Comparison of ENCODE assay signal across 8 mouse cellular contexts in genomic region chr4:101264741-101265513, GRCm38 (mm10). TPM values are rescaled to one million over a fixed set of nuclear protein-coding genes. Genes with fewer than 3 reads are reported as not detected.
DNase-seq lines count a peak whose midpoint lies in the region; ATAC-seq and TF ChIP-seq lines count a peak whose summit lies in the region.

Jak1 (minus strand) TSS chr4:101265282.

- H3K9ac ChIP-seq in CH12.LX (ENCODE audit: insufficient read depth, low read depth), result peak within 1 kb of the TSS; percentile 78
- peak within 1 kb of the TSS; percentile 83 for H3K9ac ChIP-seq in forebrain, embryonic 11.5 days (ENCODE audit: low read length)
- H3K9ac ChIP-seq in heart, embryonic 16.5 days (ENCODE audit: low read length), result peak within 1 kb of the TSS; percentile 98
- peak within 1 kb of the TSS; percentile 99 for H3K9ac ChIP-seq in liver, embryonic 15.5 days
- H3K9ac ChIP-seq in neural tube, embryonic 12.5 days, result peak within 1 kb of the TSS; percentile 89

- under 1% methylated on average over 70 of the region's 84 CpGs for WGBS in forebrain, embryonic 11.5 days
- under 1% methylated on average over 79 of the region's 84 CpGs for WGBS in heart, embryonic 16.5 days
- WGBS in liver, embryonic 15.5 days (ENCODE audit: insufficient replicate concordance), result under 1% methylated on average over 83 of the region's 84 CpGs
- WGBS in neural tube, embryonic 12.5 days, result under 1% methylated on average over 84 of the region's 84 CpGs

- TF ChIP-seq RAD21 in CH12.LX (IDR thresholded peaks at IDR 0.05; ENCODE audit: low read depth, low read length), result no peak

- peak within 1 kb of the TSS; percentile 77 to 97 (median 85) for H3K4me3 ChIP-seq in CH12.LX (replicated peaks in 1 of 3; ENCODE audit: low read depth in 2 of 3, low read length in 2 of 3, poor library complexity in 1 of 3)
- peak within 1 kb of the TSS; percentile 92 for H3K4me3 ChIP-seq in forebrain, embryonic 11.5 days (ENCODE audit: low read depth, low read length)
- H3K4me3 ChIP-seq in heart, embryonic 16.5 days (ENCODE audit: low read length), result peak within 1 kb of the TSS; percentile 97
- peak within 1 kb of the TSS; percentile 99 for H3K4me3 ChIP-seq in liver, embryonic 15.5 days (replicated peaks)
- H3K4me3 ChIP-seq in neural tube, embryonic 12.5 days, result peak within 1 kb of the TSS; percentile 90

- dilution Hi-C loops in CH12.LX (cut with MboI; ENCODE audit: extremely low pct_ligation_motif_present, extremely low pct_unique_long_range_greater_than_20kb, low sequenced_read_pairs), result no loop called here

- ATAC-seq in forebrain, embryonic 11.5 days (replicated peaks; ENCODE audit: low FRiP score), result peak; percentile 99
- peak; percentile 99 for ATAC-seq in heart, embryonic 16.5 days (replicated peaks; ENCODE audit: extremely low read depth, insufficient read depth, low FRiP score)
- ATAC-seq in liver, embryonic 15.5 days (ENCODE audit: insufficient read depth), result peak; percentile 99
- ATAC-seq in neural tube, embryonic 12.5 days (ENCODE audit: low FRiP score, low read depth), result peak; percentile 99

- peaks cover 0 to 34% of the 10 kb centered on the region in 2 experiments; a peak in 2 of 4 replicates for H3K4me1 ChIP-seq in CH12.LX (ENCODE audit: control insufficient read depth in 1 of 2, insufficient read depth in 2 of 2)
- no peaks in the 10 kb centered on the region for H3K4me1 ChIP-seq in forebrain, embryonic 11.5 days (replicated peaks; ENCODE audit: control insufficient read depth, insufficient read depth, low read length)
- H3K4me1 ChIP-seq in heart, embryonic 16.5 days (ENCODE audit: control insufficient read depth, insufficient read depth, low read length), result peaks cover 15% of the 10 kb centered on the region
- H3K4me1 ChIP-seq in liver, embryonic 15.5 days (replicated peaks), result peaks cover 41% of the 10 kb centered on the region
- H3K4me1 ChIP-seq in neural tube, embryonic 12.5 days, result peaks cover 4% of the 10 kb centered on the region; the same call in 1 of the 2 replicates

- TF ChIP-seq POLR2A in CH12.LX (IDR thresholded peaks at IDR 0.05; ENCODE audit: low read depth, low read length), result peak; percentile 94

- peak within 1 kb of the TSS; percentile 65 for H3K27ac ChIP-seq in CH12.LX (ENCODE audit: insufficient read depth, low read depth)
- H3K27ac ChIP-seq in forebrain, embryonic 11.5 days (ENCODE audit: low read depth, low read length), result peak within 1 kb of the TSS; percentile 41; the same call in 1 of the 2 replicates
- H3K27ac ChIP-seq in heart, embryonic 16.5 days (ENCODE audit: low read length), result peak within 1 kb of the TSS; percentile 95
- peak within 1 kb of the TSS; percentile 90 for H3K27ac ChIP-seq in liver, embryonic 15.5 days (replicated peaks)
- H3K27ac ChIP-seq in neural tube, embryonic 12.5 days, result peak within 1 kb of the TSS; percentile 50; the same call in 1 of the 2 replicates

- peak; percentile 98 for DNase-seq in CH12.LX (ENCODE audit: extremely low read depth)
- DNase-seq in c-Kit-positive CD71-positive TER-119-negative erythroid progenitor cells, embryonic 14.5 days (ENCODE audit: low read depth), result peak; percentile 97
- DNase-seq in forebrain, embryonic 11.5 days (ENCODE audit: low spot score), result peak; percentile 98
- DNase-seq in kidney, postnatal 36 days, result peak; percentile 99 to 100
- DNase-seq in telencephalon, adult 2 months (ENCODE audit: low read depth, low spot score), result peak; percentile 94

- in situ Hi-C loops in CH12.LX (cut with MboI; ENCODE audit: low pct_ligation_motif_present, low pct_unique_long_range_greater_than_20kb, low sequenced_read_pairs), result no loop called here

- no peaks in the 10 kb centered on the region for H3K27me3 ChIP-seq in CH12.LX (replicated peaks)
- no peaks in the 10 kb centered on the region; the same call in 1 of the 2 replicates for H3K27me3 ChIP-seq in forebrain, embryonic 11.5 days (ENCODE audit: control insufficient read depth, insufficient read depth, low read length)
- no peaks in the 10 kb centered on the region for H3K27me3 ChIP-seq in heart, embryonic 16.5 days (ENCODE audit: control insufficient read depth, insufficient read depth, low read length)
- no peaks in the 10 kb centered on the region for H3K27me3 ChIP-seq in liver, embryonic 15.5 days
- H3K27me3 ChIP-seq in neural tube, embryonic 12.5 days (replicated peaks), result no peaks in the 10 kb centered on the region

- H3K79me2 ChIP-seq in CH12.LX (replicated peaks; ENCODE audit: control insufficient read depth, extremely low read depth, insufficient read depth, poor library complexity, severe bottlenecking), result peaks cover 9% of the 10 kb centered on the region

- H3K36me3 ChIP-seq in CH12.LX (replicated peaks in 1 of 2; ENCODE audit: control insufficient read depth in 1 of 2, insufficient read depth in 1 of 2, low read length in 1 of 2), result peaks cover 0 to 6% of the 10 kb centered on the region in 2 experiments
- H3K36me3 ChIP-seq in forebrain, embryonic 11.5 days (ENCODE audit: control insufficient read depth, insufficient read depth, low read length), result no peaks in the 10 kb centered on the region
- no peaks in the 10 kb centered on the region for H3K36me3 ChIP-seq in heart, embryonic 16.5 days (ENCODE audit: control insufficient read depth, insufficient read depth)
- H3K36me3 ChIP-seq in liver, embryonic 15.5 days (replicated peaks), result no peaks in the 10 kb centered on the region
- H3K36me3 ChIP-seq in neural tube, embryonic 12.5 days, result no peaks in the 10 kb centered on the region

- no peak for TF ChIP-seq CTCF in CH12.LX (conservative IDR thresholded peaks at IDR 0.05 in 1 of 2, IDR thresholded peaks at IDR 0.05 in 1 of 2; ENCODE audit: low read depth in 2 of 2, low read length in 2 of 2)

- H3K9me3 ChIP-seq in CH12.LX (replicated peaks; ENCODE audit: low read length), result no peaks in the 10 kb centered on the region
- no peaks in the 10 kb centered on the region for H3K9me3 ChIP-seq in forebrain, embryonic 11.5 days (ENCODE audit: control insufficient read depth, low read length)
- H3K9me3 ChIP-seq in heart, embryonic 16.5 days (replicated peaks; ENCODE audit: control insufficient read depth, low read length), result no peaks in the 10 kb centered on the region
- H3K9me3 ChIP-seq in liver, embryonic 15.5 days (replicated peaks), result no peaks in the 10 kb centered on the region
- H3K9me3 ChIP-seq in neural tube, embryonic 12.5 days, result no peaks in the 10 kb centered on the region

- no peak for TF ChIP-seq EP300 in CH12.LX (IDR thresholded peaks at IDR 0.05; ENCODE audit: low read length)

- peak within 1 kb of the TSS; percentile 85 for H3K4me2 ChIP-seq in CH12.LX (ENCODE audit: insufficient read depth, low read depth, poor library complexity, severe bottlenecking)
- H3K4me2 ChIP-seq in forebrain, embryonic 11.5 days (ENCODE audit: low read depth, low read length, severe bottlenecking), result peak within 1 kb of the TSS; percentile 86
- peak within 1 kb of the TSS; percentile 89 for H3K4me2 ChIP-seq in heart, embryonic 16.5 days (ENCODE audit: low read depth, low read length)
- peak within 1 kb of the TSS; percentile 81 for H3K4me2 ChIP-seq in liver, embryonic 15.5 days
- peak within 1 kb of the TSS; percentile 69 for H3K4me2 ChIP-seq in neural tube, embryonic 12.5 days (replicated peaks)

TF ChIP-seq in CH12.LX, 34 proteins besides CTCF, POLR2A, EP300 and RAD21 (continues in another document):
- TF ChIP-seq JUND (conservative IDR thresholded peaks at IDR 0.05; ENCODE audit: low read depth, low read length) (no peak), NELFE (IDR thresholded peaks at IDR 0.05; ENCODE audit: low read depth, low read length) (peak; percentile 91), MAX (IDR thresholded peaks at IDR 0.05; ENCODE audit: low read length) (no peak; the same call in 1 of the 2 replicates), KAT2A (IDR thresholded peaks at IDR 0.05; ENCODE audit: insufficient replicate concordance, low read length) (no peak), IRF4 (IDR thresholded peaks at IDR 0.05; ENCODE audit: low read depth, low read length) (peak; percentile 22; the same call in 1 of the 2 replicates), ZMIZ1 (IDR thresholded peaks at IDR 0.05; ENCODE audit: low read depth, low read length) (peak; percentile 82), TCF12 (IDR thresholded peaks at IDR 0.05; ENCODE audit: low read depth, low read length) (peak; percentile 52), CHD2 (IDR thresholded peaks at IDR 0.05; ENCODE audit: low read length) (no peak), MAZ (IDR thresholded peaks at IDR 0.05; ENCODE audit: low read depth, low read length) (peak; percentile 76; the same call in 1 of the 2 replicates), TBP (conservative IDR thresholded peaks at IDR 0.05; ENCODE audit: low read depth, low read length) (peak; percentile 51; the same call in 1 of the 2 replicates), GABPA (IDR thresholded peaks at IDR 0.05; ENCODE audit: insufficient replicate concordance, low read depth, low read length) (no peak), PAX5 (IDR thresholded peaks at IDR 0.05; ENCODE audit: low read length) (no peak), MYC (IDR thresholded peaks at IDR 0.05; ENCODE audit: low read depth, low read length) (no peak), SIN3A (IDR thresholded peaks at IDR 0.05; ENCODE audit: low read length) (peak; percentile 20; the same call in 1 of the 2 replicates), ZNF384 (IDR thresholded peaks at IDR 0.05; ENCODE audit: low read depth, low read length) (no peak), POLR2AphosphoS2 (IDR thresholded peaks at IDR 0.05; ENCODE audit: low read depth, low read length) (no peak), ZC3H11A (IDR thresholded peaks at IDR 0.05; ENCODE audit: low read depth, low read length) (no peak), ZKSCAN1 (IDR thresholded peaks at IDR 0.05; ENCODE audit: borderline replicate concordance, low read depth, low read length) (no peak), USF2 (conservative IDR thresholded peaks at IDR 0.05; ENCODE audit: low read depth, low read length) (no peak), MAFK (IDR thresholded peaks at IDR 0.05; ENCODE audit: insufficient replicate concordance, low read length) (no peak), MXI1 (IDR thresholded peaks at IDR 0.05; ENCODE audit: low read depth, low read length) (no peak; the same call in 1 of the 2 replicates), BHLHE40 (IDR thresholded peaks at IDR 0.05; ENCODE audit: low read depth, low read length) (no peak), SMC3 (IDR thresholded peaks at IDR 0.05; ENCODE audit: low read depth, low read length) (no peak)

RNA-seq across cellular contexts. Expression of gene Jak1, which starts in this region (rescaled TPM):
- total RNA-seq in CH12.LX (2012; rRNA removed) (26.9 and 28.6 TPM in 2 replicates), CH12.LX (2014; rRNA removed) (33.3 and 33.9 TPM in 2 replicates)
- 45.2 and 51.4 TPM in 2 replicates for polyA plus RNA-seq in CH12.LX (2012; ENCODE audit: insufficient read length, low read depth)
- polyA plus RNA-seq in forebrain, embryonic 11.5 days (2014; fragmentation: Nextera tagmentation; extraction: Ambion mirVana), result 46.6 and 46.7 TPM in 2 replicates
- 63.3 and 65.7 TPM in 2 replicates for polyA plus RNA-seq in heart, embryonic 16.5 days (2015; fragmentation: Nextera tagmentation; extraction: Ambion mirVana)
- polyA plus RNA-seq in liver, embryonic 15.5 days (2015; fragmentation: Nextera tagmentation; extraction: Ambion mirVana), result 42.4 and 44.7 TPM in 2 replicates
- polyA plus RNA-seq in neural tube, embryonic 12.5 days (2016; fragmentation: Nextera tagmentation; extraction: Ambion mirVana), result 52.7 and 64.7 TPM in 2 replicates

Comparison
In these comparisons a context has a peak if more than half of its experiments do, and no peak if none do; other contexts are left out.
1. Peak in every context shown above with its lines: DNase-seq, ATAC-seq, H3K4me3 ChIP-seq and H3K27ac ChIP-seq.
2. H3K27ac ChIP-seq: peak in every context shown above with its lines; median percentile 95 in heart, embryonic 16.5 days; 90 in liver, embryonic 15.5 days; 65 in CH12.LX; 50 in neural tube, embryonic 12.5 days; 41 in forebrain, embryonic 11.5 days.